Mouse (Mus musculus): ENCODE measurements at regions not wholly inside any gene's neighbourhood (a gene's known extent, or its start where the extent isn't known, plus 50 kb on each side); places are given as distances from the start of the nearest gene placed in this dataset.

- TF ChIP-seq CTCF (IDR thresholded peaks at IDR 0.05; ENCODE audit: low read depth) (no peak), EP300 (IDR thresholded peaks at IDR 0.05; ENCODE audit: low read depth) (no peak)
Observed at GRCm38 (mm10) chr9:41660576-41660975, 463.5 kb downstream of the Sorl1 start.

All from liver, embryonic 14.5 days (tissue).